Mouse (Mus musculus): ENCODE measurements around the gene Blm. TPM values are rescaled to one million over a fixed set of nuclear protein-coding genes. Genes with fewer than 3 reads are reported as not detected.
A peak's percentile ranks its signal among the peaks of the same experiment; 100 is the strongest.

Gene Blm
- total RNA-seq, 2 experiments from 2014 or later, result 5.4 to 10.7 TPM

GRCm38 (mm10) chr7:80461891-80462290 is 73.0 kb downstream of the Blm start:
- DNase-seq, result no peak

GRCm38 (mm10) chr7:80460892-80461291 is 74.0 kb downstream of the Blm start:
- no peak for DNase-seq

GRCm38 (mm10) chr7:80460199-80460598 is 74.7 kb downstream of the Blm start:
- no peak for DNase-seq

GRCm38 (mm10) chr7:80457831-80458343 is 77.0 kb downstream of the Blm start:
- peak; percentile 30 for DNase-seq

- DNase-seq, result peak; percentile 73
These were observed 77.7 kb downstream of the Blm start for GRCm38 (mm10) chr7:80457241-80457640.

- DNase-seq, result no peak
These were observed 78.6 kb downstream of the Blm start for GRCm38 (mm10) chr7:80456327-80456726.

- no peak for DNase-seq
These were observed 79.3 kb downstream of the Blm start for GRCm38 (mm10) chr7:80455505-80456160.

- peak; percentile 48 for DNase-seq
These were observed 80.1 kb downstream of the Blm start for GRCm38 (mm10) chr7:80454786-80455185.

GRCm38 (mm10) chr7:80453997-80454396 is 80.9 kb downstream of the Blm start:
- DNase-seq, result no peak

- no peak for DNase-seq
These were observed 81.8 kb downstream of the Blm start for GRCm38 (mm10) chr7:80453121-80453520.

- DNase-seq, result no peak
These were observed 82.7 kb downstream of the Blm start for GRCm38 (mm10) chr7:80452241-80452640.

- no peak for DNase-seq
These were observed 83.2 kb downstream of the Blm start for GRCm38 (mm10) chr7:80451550-80452232.

- no peak for DNase-seq
These were observed 84.6 kb downstream of the Blm start for GRCm38 (mm10) chr7:80450354-80450753.

- no peak for DNase-seq
These were observed 85.3 kb downstream of the Blm start for GRCm38 (mm10) chr7:80449620-80450091.

- no peak for DNase-seq
These were observed 87.6 kb downstream of the Blm start for GRCm38 (mm10) chr7:80447336-80447735.

GRCm38 (mm10) chr7:80446221-80446878 is 88.6 kb downstream of the Blm start:
- no peak for DNase-seq

- DNase-seq, result peak; percentile 41
These were observed 89.4 kb downstream of the Blm start for GRCm38 (mm10) chr7:80445492-80445891.

- DNase-seq, result peak; percentile 65
These were observed 90.3 kb downstream of the Blm start for GRCm38 (mm10) chr7:80444401-80445249.

GRCm38 (mm10) chr7:80443124-80443523 is 91.8 kb downstream of the Blm start:
- DNase-seq, result no peak

GRCm38 (mm10) chr7:80441986-80442904 is 92.7 kb downstream of the Blm start:
- DNase-seq, result no peak

GRCm38 (mm10) chr7:80440685-80441084 is 94.2 kb downstream of the Blm start:
- no peak for DNase-seq

All from adrenal gland, postnatal 10 days (tissue).